In genomic region chr6:47787941-47788736, GRCm38 (mm10) we compare ENCODE assay signal across 8 mouse cellular contexts. TPM values are rescaled to one million over a fixed set of nuclear protein-coding genes. Genes with fewer than 3 reads are reported as not detected.
DNase-seq lines count a peak whose midpoint lies in the region; ATAC-seq lines count a peak whose summit lies in the region.

No protein-coding gene starts in this region.

- DNase-seq in R1 (ENCODE audit: low read depth, low spot score) = peak; percentile 91
- peak; percentile 80 to 86 for DNase-seq in cerebellum, postnatal 36 days
- DNase-seq in frontal cortex, postnatal 36 days (ENCODE audit: low spot score in 2 of 2) = peak; percentile 82 to 90
- peak; percentile 90 for DNase-seq in left cerebral cortex, adult 11 months (ENCODE audit: low spot score)
- peak; percentile 92 for DNase-seq in lung, postnatal 36 days
- DNase-seq in retina, embryonic 14.5 days (ENCODE audit: low spot score) = peak; percentile 92
- DNase-seq in thymus, postnatal 36 days = peak; percentile 56 to 57

- peak overlapping the region; percentile 61 for H3K9ac ChIP-seq in hindbrain, embryonic 15.5 days

- no peaks in the 10 kb centered on the region for H3K36me3 ChIP-seq in hindbrain, embryonic 15.5 days

- H3K4me2 ChIP-seq in hindbrain, embryonic 15.5 days = peak overlapping the region; percentile 68

- H3K9me3 ChIP-seq in hindbrain, embryonic 15.5 days = no peaks in the 10 kb centered on the region

- peaks cover 5% of the 10 kb centered on the region for H3K4me1 ChIP-seq in hindbrain, embryonic 15.5 days (replicated peaks)

- peak overlapping the region; percentile 51 for H3K4me3 ChIP-seq in hindbrain, embryonic 15.5 days

- no peaks in the 10 kb centered on the region for H3K27me3 ChIP-seq in hindbrain, embryonic 15.5 days

- WGBS in hindbrain, embryonic 15.5 days = 2% methylated on average over 18 of the region's 18 CpGs

- peak; percentile 95 for ATAC-seq in hindbrain, embryonic 15.5 days (ENCODE audit: low FRiP score, low read depth)

- H3K27ac ChIP-seq in hindbrain, embryonic 15.5 days (replicated peaks) = peak overlapping the region; percentile 94

RNA-seq across cellular contexts. Expression of gene Pdia4, which starts 25.1 kb away (rescaled TPM):
- polyA plus RNA-seq in hindbrain, embryonic 15.5 days (2015; fragmentation: Nextera tagmentation; extraction: Ambion mirVana) = 150 and 163 TPM in 2 replicates

RNA-seq across cellular contexts. Expression of gene Zfp786, which starts 42.5 kb away (rescaled TPM):
- polyA plus RNA-seq in hindbrain, embryonic 15.5 days (2015; fragmentation: Nextera tagmentation; extraction: Ambion mirVana) = 14.7 and 15.3 TPM in 2 replicates

RNA-seq across cellular contexts. Expression of gene Zfp398, which starts 47.3 kb away (rescaled TPM):
- polyA plus RNA-seq in hindbrain, embryonic 15.5 days (2015; fragmentation: Nextera tagmentation; extraction: Ambion mirVana) = 18.5 and 18.7 TPM in 2 replicates

Comparison
In these comparisons a context has a peak if more than half of its experiments do, and no peak if none do; other contexts are left out.
1. Peak in every context shown above with its lines: DNase-seq, ATAC-seq, H3K4me3 ChIP-seq and H3K27ac ChIP-seq.